Mouse (Mus musculus): ENCODE measurements around the gene Tnrc6a. TPM values are rescaled to one million over a fixed set of nuclear protein-coding genes. Genes with fewer than 3 reads are reported as not detected.

Gene Tnrc6a
- total and polyA plus RNA-seq, 3 experiments = 15.3 to 34.5 TPM; not detected in 1

GRCm38 (mm10) chr7:123215138-123215537 lies 91.5 kb downstream of the Tnrc6a start:
- no peaks in the 10 kb centered on the region for H3K36me3 ChIP-seq (ENCODE audit: control insufficient read depth in 1 of 2, insufficient read depth in 2 of 2, low read length in 2 of 2)
- H3K9ac ChIP-seq (ENCODE audit: control insufficient read depth, low read depth, low read length, poor library complexity, severe bottlenecking) = no peak overlapping the region
- no peaks in the 10 kb centered on the region for H3K27me3 ChIP-seq (ENCODE audit: control insufficient read depth in 1 of 2, insufficient read depth in 2 of 2, low read length in 2 of 2)
- H3K4me1 ChIP-seq (ENCODE audit: control insufficient read depth in 1 of 2, insufficient read depth in 2 of 2, low read length in 2 of 2) = no peaks in the 10 kb centered on the region
- H3K27ac ChIP-seq (ENCODE audit: control insufficient read depth, low read depth, low read length) = no peak overlapping the region
- H3K9me3 ChIP-seq (replicated peaks; ENCODE audit: insufficient read depth, low read length) = no peaks in the 10 kb centered on the region
- no peak for TF ChIP-seq E2F4 (IDR thresholded peaks at IDR 0.05; ENCODE audit: borderline replicate concordance, low read depth, low read length)
- no peak for TF ChIP-seq MYB (IDR thresholded peaks at IDR 0.05; ENCODE audit: low read depth, low read length)
- no peak for TF ChIP-seq MEF2A (IDR thresholded peaks at IDR 0.05; ENCODE audit: extremely low read depth, insufficient replicate concordance, low read depth, low read length, poor library complexity, severe bottlenecking)
- TF ChIP-seq KAT2A (conservative IDR thresholded peaks at IDR 0.05; ENCODE audit: low read depth, low read length) = no peak
- TF ChIP-seq ZKSCAN1 (IDR thresholded peaks at IDR 0.05; ENCODE audit: low read depth, low read length) = no peak
- TF ChIP-seq NRF1 (IDR thresholded peaks at IDR 0.05; ENCODE audit: insufficient read depth, low read depth, low read length, poor library complexity, severe bottlenecking) = no peak
- TF ChIP-seq POLR2AphosphoS5 (IDR thresholded peaks at IDR 0.05; ENCODE audit: borderline replicate concordance, low read depth, low read length) = no peak
- no peak for TF ChIP-seq CHD2 (IDR thresholded peaks at IDR 0.05; ENCODE audit: low read length)
- no peak for TF ChIP-seq RAD21 (IDR thresholded peaks at IDR 0.05; ENCODE audit: low read depth, low read length)
- TF ChIP-seq MAFK (IDR thresholded peaks at IDR 0.05; ENCODE audit: borderline replicate concordance, low read depth, low read length) = no peak
- no peak for TF ChIP-seq GABPA (IDR thresholded peaks at IDR 0.05; ENCODE audit: low read depth, low read length)
- TF ChIP-seq EP300 (IDR thresholded peaks at IDR 0.05; ENCODE audit: low read depth in 1 of 2, low read length in 2 of 2) = no peak
- no peak for TF ChIP-seq ZMIZ1 (IDR thresholded peaks at IDR 0.05; ENCODE audit: low read depth, low read length)
- no peak for TF ChIP-seq BHLHE40 (IDR thresholded peaks at IDR 0.05; ENCODE audit: borderline replicate concordance, low read depth, low read length)
- no peak for DNase-seq (ENCODE audit: low read depth, low spot score)
- H3K4me3 ChIP-seq (ENCODE audit: control insufficient read depth in 1 of 2, insufficient read depth in 1 of 2, low read depth in 2 of 2, low read length in 2 of 2) = no peak overlapping the region
- no peaks in the 10 kb centered on the region for H3K79me2 ChIP-seq (ENCODE audit: control insufficient read depth, insufficient read depth, low read length, poor library complexity)

- Histone ChIP-seq H3K4me1 (ENCODE audit: control insufficient read depth in 1 of 2, insufficient read depth in 2 of 2, low read length in 2 of 2) (no peaks in the 10 kb centered on the region), H3K27ac (ENCODE audit: control insufficient read depth, low read depth, low read length) (no peak overlapping the region)
These were observed 94.0 kb downstream of the Tnrc6a start for GRCm38 (mm10) chr7:123217448-123218354.

More at GRCm38 (mm10) chr7:123217448-123218354, 94.0 kb downstream of the Tnrc6a start:
- no peaks in the 10 kb centered on the region for H3K27me3 ChIP-seq (ENCODE audit: control insufficient read depth in 1 of 2, insufficient read depth in 2 of 2, low read length in 2 of 2)
- H3K4me3 ChIP-seq (ENCODE audit: control insufficient read depth in 1 of 2, insufficient read depth in 1 of 2, low read depth in 2 of 2, low read length in 2 of 2) = no peak overlapping the region
- H3K9ac ChIP-seq (ENCODE audit: control insufficient read depth, low read depth, low read length, poor library complexity, severe bottlenecking) = no peak overlapping the region
- H3K79me2 ChIP-seq (ENCODE audit: control insufficient read depth, insufficient read depth, low read length, poor library complexity) = no peaks in the 10 kb centered on the region
- no peak for DNase-seq (ENCODE audit: low read depth, low spot score)
- TF ChIP-seq ZNF384 (IDR thresholded peaks at IDR 0.05; ENCODE audit: low read depth, low read length) = no peak
- no peak for TF ChIP-seq POLR2A (IDR thresholded peaks at IDR 0.05; ENCODE audit: control insufficient read depth in 1 of 2, insufficient read depth in 1 of 2, low read depth in 1 of 2, low read length in 2 of 2, poor library complexity in 1 of 2)
- no peak for TF ChIP-seq USF1 (IDR thresholded peaks at IDR 0.05; ENCODE audit: low read depth, low read length)
- no peak for TF ChIP-seq TBP (IDR thresholded peaks at IDR 0.05; ENCODE audit: low read depth, low read length)
- TF ChIP-seq GABPA (IDR thresholded peaks at IDR 0.05; ENCODE audit: low read depth, low read length) = no peak
- no peak for TF ChIP-seq TAL1 (IDR thresholded peaks at IDR 0.05; ENCODE audit: low read length)
- no peak for TF ChIP-seq TCF12 (IDR thresholded peaks at IDR 0.05; ENCODE audit: low read depth, low read length)
- TF ChIP-seq NRF1 (IDR thresholded peaks at IDR 0.05; ENCODE audit: insufficient read depth, low read depth, low read length, poor library complexity, severe bottlenecking) = no peak
- TF ChIP-seq SIN3A (IDR thresholded peaks at IDR 0.05; ENCODE audit: low read length) = no peak
- TF ChIP-seq MYB (IDR thresholded peaks at IDR 0.05; ENCODE audit: low read depth, low read length) = no peak
- TF ChIP-seq MAX (IDR thresholded peaks at IDR 0.05; ENCODE audit: low read length) = no peak
- no peak for TF ChIP-seq MAZ (IDR thresholded peaks at IDR 0.05; ENCODE audit: low read depth, low read length)
- no peaks in the 10 kb centered on the region for H3K36me3 ChIP-seq (ENCODE audit: control insufficient read depth in 1 of 2, insufficient read depth in 2 of 2, low read length in 2 of 2)
- no peaks in the 10 kb centered on the region for H3K9me3 ChIP-seq (replicated peaks; ENCODE audit: insufficient read depth, low read length)

All from MEL (cell line).